Mouse (Mus musculus) midbrain, embryonic 16.5 days (tissue): ENCODE data around the gene Slc3a2. TPM values are rescaled to one million over a fixed set of nuclear protein-coding genes. Genes with fewer than 3 reads are reported as not detected.

Experiments used
- ATAC-seq: fragments of 200-750 bp; cut with Nextera tagmentation; 2 replicates; pipeline ENCODE4 v1.8.0; 2017; ENCODE audit warnings: moderate TSS enrichment
- H3K27ac ChIP-seq: fragments of 300-500 bp; sonication (generic); 2 replicates; pipeline ENCODE4 v1.5.1; 2014; ENCODE audit warnings: mild to moderate bottlenecking, low read length, mixed read lengths
- H3K27me3 ChIP-seq: fragments of 300-500 bp; sonication (generic); 2 replicates; pipeline ENCODE4 v1.6.1; 2014; ENCODE audit warnings: low read depth, low read length, mixed read lengths; ENCODE audit not compliant: control insufficient read depth, insufficient read depth
- H3K36me3 ChIP-seq: fragments of 300-500 bp; sonication (generic); 2 replicates; pipeline ENCODE4 v1.6.1; 2014; ENCODE audit warnings: mild to moderate bottlenecking, low read length, moderate library complexity, mixed read lengths; ENCODE audit not compliant: control insufficient read depth, insufficient read depth
- H3K4me1 ChIP-seq: fragments of 300-500 bp; sonication (generic); 2 replicates; pipeline ENCODE4 v1.6.1; 2014; ENCODE audit warnings: mild to moderate bottlenecking, low read length, mixed read lengths; ENCODE audit not compliant: control insufficient read depth, insufficient read depth
- H3K4me2 ChIP-seq: fragments of 300-500 bp; sonication (generic); 2 replicates; pipeline ENCODE4 v1.6.1; 2014; ENCODE audit warnings: mild to moderate bottlenecking, low read length, mixed read lengths
- H3K4me3 ChIP-seq: fragments of 300-500 bp; sonication (generic); 2 replicates; pipeline ENCODE4 v1.5.1; 2014; ENCODE audit warnings: low read depth, mild to moderate bottlenecking, low read length, moderate library complexity, mixed read lengths
- H3K9ac ChIP-seq: fragments of 300-500 bp; sonication (generic); 2 replicates; pipeline ENCODE4 v1.6.1; 2014; ENCODE audit warnings: low read depth, low read length, mixed read lengths
- H3K9me3 ChIP-seq: fragments of 300-500 bp; sonication (generic); replicated peaks from 2 replicates; pipeline ENCODE4 v1.6.1; 2014; ENCODE audit warnings: mild to moderate bottlenecking, low read length, mixed read lengths; ENCODE audit not compliant: control insufficient read depth, poor library complexity, severe bottlenecking
- WGBS: fragments of 180-500 bp; shearing (Covaris S2); extraction: QIAGEN DNeasy Blood & Tissue Kit; methylation state at CpG from one replicate; pipeline ENCODE4 v1.1.7; 2014; 5-methylcytosine and 5-hydroxymethylcytosine counted together
- polyA plus RNA-seq: library from polyadenylated mRNA; unstranded; fragments of >200 nt; fragmentation: Nextera tagmentation; extraction: Ambion mirVana; gene quantifications from 2 replicates; pipeline ENCODE4 v1.2.1, GENCODE M21; 2015

Gene Slc3a2
- polyA plus RNA-seq, 1 experiment from 2014 or later, result 176 TPM

DNA sequence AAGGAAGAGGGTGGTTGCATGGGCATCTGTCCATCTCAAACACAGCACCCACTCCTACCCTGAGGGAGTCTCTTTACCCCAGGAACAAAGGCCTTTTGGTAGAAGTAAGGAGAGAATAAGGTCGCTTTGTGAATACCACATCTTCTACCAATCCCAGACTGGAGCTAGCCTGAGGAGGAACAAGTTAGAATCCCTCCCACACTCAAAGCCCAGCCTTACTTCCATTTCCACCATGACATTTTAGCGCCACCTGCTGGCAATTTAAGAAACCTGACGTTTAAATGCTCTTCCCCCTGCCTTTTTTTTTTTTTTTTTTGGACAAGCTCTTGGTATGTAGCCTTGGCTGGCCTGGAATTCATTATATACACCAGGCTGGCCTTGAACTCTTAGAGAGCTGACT is 40.2 kb downstream of the Slc3a2 start:
- Histone ChIP-seq H3K36me3 (no peaks in the 10 kb centered on the region), H3K27ac (no peak overlapping the region), H3K9me3 (no peaks in the 10 kb centered on the region), H3K4me1 (no peaks in the 10 kb centered on the region), H3K4me2 (no peak overlapping the region), H3K27me3 (no peaks in the 10 kb centered on the region), H3K9ac (no peak overlapping the region), H3K4me3 (no peak overlapping the region)
- ATAC-seq, result peak; percentile 69
- WGBS, result 2% methylated on average over 3 of the region's 3 CpGs

DNA sequence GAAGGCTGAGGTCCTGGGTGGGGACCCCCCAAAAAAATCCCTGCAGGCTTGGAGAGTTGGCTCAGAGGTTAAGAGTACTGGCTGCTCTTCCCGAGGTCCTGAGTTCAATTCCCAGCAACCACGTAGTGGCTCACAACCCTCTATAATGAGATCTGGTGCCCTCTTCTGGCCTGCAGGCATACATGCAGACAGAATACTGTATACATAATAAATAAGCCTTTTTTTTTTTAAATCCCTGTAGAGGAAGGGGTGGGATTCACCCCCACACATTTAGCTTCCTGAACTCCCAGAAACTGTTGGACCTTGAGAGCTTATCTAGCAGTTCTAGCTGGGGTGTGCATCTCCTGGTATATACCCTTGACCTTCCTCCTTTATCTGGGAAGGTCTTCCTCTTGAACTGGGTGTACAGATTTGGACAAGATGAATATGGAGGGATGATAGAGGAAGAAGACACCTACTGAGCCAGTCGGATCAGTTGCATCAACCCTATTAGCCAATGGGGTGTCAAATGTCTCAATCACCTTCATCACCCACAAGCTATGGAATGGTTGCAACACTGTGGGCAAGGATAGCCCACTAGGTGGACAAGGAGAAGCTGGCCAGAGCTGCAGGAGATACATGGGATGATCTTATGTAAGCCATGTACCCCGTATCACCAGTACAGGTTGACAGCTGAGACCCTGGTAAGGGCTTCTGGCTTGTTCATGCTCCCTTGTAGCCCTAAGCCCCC is 41.4 kb downstream of the Slc3a2 start:
- no peak for ATAC-seq
- H3K4me1 ChIP-seq, result no peaks in the 10 kb centered on the region
- 93% methylated on average over 4 of the region's 4 CpGs for WGBS
- no peak overlapping the region for H3K27ac ChIP-seq
- no peaks in the 10 kb centered on the region for H3K27me3 ChIP-seq
- H3K4me3 ChIP-seq, result no peak overlapping the region
- no peaks in the 10 kb centered on the region for H3K36me3 ChIP-seq
- H3K9me3 ChIP-seq, result no peaks in the 10 kb centered on the region
- H3K4me2 ChIP-seq, result no peak overlapping the region
- H3K9ac ChIP-seq, result no peak overlapping the region

DNA sequence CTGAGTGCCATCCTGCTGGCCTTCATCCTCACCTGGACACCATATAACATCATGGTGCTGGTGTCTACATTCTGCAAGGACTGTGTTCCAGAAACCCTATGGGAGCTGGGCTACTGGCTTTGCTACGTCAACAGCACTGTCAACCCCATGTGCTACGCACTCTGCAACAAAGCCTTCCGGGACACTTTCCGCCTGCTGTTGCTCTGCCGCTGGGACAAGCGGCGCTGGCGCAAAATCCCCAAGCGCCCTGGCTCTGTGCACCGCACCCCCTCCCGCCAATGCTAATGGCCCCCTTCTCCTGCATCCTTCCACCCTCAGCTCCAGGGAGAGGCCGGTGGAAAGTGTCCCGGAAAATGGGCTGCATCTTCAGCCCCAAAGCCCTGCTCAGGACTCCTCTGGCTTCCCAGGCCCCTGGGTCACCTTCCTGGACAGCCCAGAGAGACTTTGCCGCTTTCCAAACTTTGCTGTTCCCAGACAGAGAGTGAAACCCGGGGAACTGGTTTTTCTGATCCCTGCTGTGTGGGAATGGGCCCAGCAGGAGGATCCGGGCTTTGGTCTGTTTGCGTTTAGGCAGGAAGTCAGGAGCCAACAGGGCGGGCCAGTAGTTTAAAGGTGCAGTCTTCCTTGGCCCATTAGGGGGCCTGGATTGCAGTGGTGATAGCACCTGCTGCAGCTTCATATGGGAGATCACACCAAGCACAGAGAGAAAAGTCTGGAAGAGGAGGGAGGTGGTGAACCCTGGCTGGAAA is 44.0 kb downstream of the Slc3a2 start:
- Histone ChIP-seq H3K27ac (no peak overlapping the region), H3K27me3 (no peaks in the 10 kb centered on the region), H3K36me3 (no peaks in the 10 kb centered on the region), H3K4me1 (no peaks in the 10 kb centered on the region), H3K4me3 (no peak overlapping the region), H3K9ac (no peak overlapping the region), H3K9me3 (no peaks in the 10 kb centered on the region), H3K4me2 (no peak overlapping the region)
- 24% methylated on average over 18 of the region's 18 CpGs for WGBS
- no peak for ATAC-seq

DNA sequence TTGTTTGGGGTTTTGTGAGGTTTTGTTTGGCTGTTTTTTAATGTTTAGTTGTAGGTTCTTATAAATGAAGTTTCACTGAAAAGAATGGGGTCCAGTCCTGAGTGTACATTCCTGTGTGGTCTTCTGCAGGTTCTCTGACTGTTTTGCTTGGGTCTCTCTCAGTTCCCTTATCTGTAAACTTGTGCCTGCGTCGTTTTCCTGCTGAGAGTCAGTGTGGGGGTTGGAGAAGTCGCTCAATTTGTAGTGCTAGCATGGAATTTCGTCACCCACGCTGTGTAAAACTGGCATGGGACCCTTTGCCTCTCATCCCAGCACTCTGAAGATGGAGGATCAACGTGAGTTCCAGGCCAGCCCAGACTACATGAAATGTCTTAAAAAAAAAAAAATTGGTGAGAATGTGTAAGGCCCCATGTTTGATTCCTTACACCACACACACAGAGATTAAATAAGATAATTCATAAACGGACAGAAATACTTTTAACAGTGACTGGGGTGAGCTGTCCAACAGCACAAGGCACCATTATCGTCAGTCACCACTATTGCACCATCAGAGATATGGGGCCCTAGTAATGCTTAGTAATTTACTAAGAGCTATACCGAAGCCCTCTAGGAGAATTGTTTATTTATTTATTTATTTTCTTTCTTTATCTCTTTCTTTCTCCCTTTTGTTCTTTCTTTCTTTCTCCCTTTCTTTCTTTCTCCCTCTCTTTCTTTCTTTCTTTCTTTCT is 49.7 kb downstream of the Slc3a2 start:
- H3K27me3 ChIP-seq, result no peaks in the 10 kb centered on the region
- no peak overlapping the region for H3K9ac ChIP-seq
- no peak overlapping the region for H3K27ac ChIP-seq
- no peaks in the 10 kb centered on the region for H3K36me3 ChIP-seq
- 77% methylated on average over 9 of the region's 9 CpGs for WGBS
- H3K4me2 ChIP-seq, result no peak overlapping the region
- no peak for ATAC-seq
- H3K4me3 ChIP-seq, result no peak overlapping the region
- no peaks in the 10 kb centered on the region for H3K4me1 ChIP-seq
- H3K9me3 ChIP-seq, result no peaks in the 10 kb centered on the region

GRCm38 (mm10) chr19:8672859-8673258 is 50.3 kb downstream of the Slc3a2 start:
- H3K36me3 ChIP-seq, result no peaks in the 10 kb centered on the region
- H3K27ac ChIP-seq, result no peak overlapping the region
- H3K4me2 ChIP-seq, result no peak overlapping the region
- H3K27me3 ChIP-seq, result no peaks in the 10 kb centered on the region
- H3K4me1 ChIP-seq, result no peaks in the 10 kb centered on the region
- ATAC-seq, result no peak
- 91% methylated on average over 3 of the region's 3 CpGs for WGBS
- no peak overlapping the region for H3K4me3 ChIP-seq
- no peak overlapping the region for H3K9ac ChIP-seq
- H3K9me3 ChIP-seq, result no peaks in the 10 kb centered on the region

DNA sequence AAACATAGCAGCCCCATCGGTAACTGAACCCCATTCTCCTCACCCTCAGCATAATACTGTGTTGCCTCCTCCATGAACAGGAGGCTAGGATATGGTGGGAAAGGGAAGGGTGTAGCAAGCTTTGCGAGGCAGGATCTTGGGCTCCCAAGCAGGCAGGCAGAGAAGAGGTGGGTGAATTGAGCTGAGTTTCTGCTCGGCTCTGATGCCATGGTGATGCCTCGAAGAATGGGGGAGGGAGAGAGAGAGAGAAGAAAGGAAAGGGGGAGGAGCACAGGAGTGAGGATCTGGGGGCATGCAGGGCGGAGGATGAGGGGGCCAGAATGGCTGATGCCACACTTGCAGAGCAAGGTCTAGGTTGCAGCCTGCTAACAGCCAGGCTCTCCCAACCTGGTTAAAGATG is 57.4 kb downstream of the Slc3a2 start:
- peaks cover 4% of the 10 kb centered on the region; the same call in 1 of the 2 replicates for H3K4me1 ChIP-seq
- H3K9me3 ChIP-seq, result no peaks in the 10 kb centered on the region
- H3K27me3 ChIP-seq, result no peaks in the 10 kb centered on the region
- no peak overlapping the region for H3K4me3 ChIP-seq
- WGBS, result 37% methylated on average over 5 of the region's 5 CpGs
- H3K36me3 ChIP-seq, result no peaks in the 10 kb centered on the region
- H3K9ac ChIP-seq, result no peak overlapping the region
- H3K4me2 ChIP-seq, result no peak overlapping the region
- no peak for ATAC-seq
- no peak overlapping the region for H3K27ac ChIP-seq

- no peak overlapping the region for H3K4me3 ChIP-seq
- H3K4me1 ChIP-seq, result peaks cover 4% of the 10 kb centered on the region; the same call in 1 of the 2 replicates
- 90% methylated on average over 3 of the region's 3 CpGs for WGBS
- no peak for ATAC-seq
- no peak overlapping the region for H3K4me2 ChIP-seq
- no peaks in the 10 kb centered on the region for H3K9me3 ChIP-seq
- H3K36me3 ChIP-seq, result no peaks in the 10 kb centered on the region
- no peak overlapping the region for H3K27ac ChIP-seq
- H3K9ac ChIP-seq, result no peak overlapping the region
- no peaks in the 10 kb centered on the region for H3K27me3 ChIP-seq
These were observed 58.3 kb downstream of the Slc3a2 start for GRCm38 (mm10) chr19:8664859-8665258.

GRCm38 (mm10) chr19:8663911-8664421 is 59.2 kb downstream of the Slc3a2 start:
- Histone ChIP-seq H3K4me3 (no peak overlapping the region), H3K27me3 (no peaks in the 10 kb centered on the region), H3K27ac (no peak overlapping the region), H3K4me1 (peaks cover 4% of the 10 kb centered on the region; the same call in 1 of the 2 replicates), H3K36me3 (no peaks in the 10 kb centered on the region), H3K9me3 (no peaks in the 10 kb centered on the region), H3K4me2 (peak overlapping the region; percentile 19; the same call in 1 of the 2 replicates), H3K9ac (no peak overlapping the region)
- WGBS, result 40% methylated on average over 10 of the region's 10 CpGs
- ATAC-seq, result no peak
